Mouse (Mus musculus) T-cell, adult 66 days (primary cell): ENCODE results near the gene Olfr652. TPM values are rescaled to one million over a fixed set of nuclear protein-coding genes. Genes with fewer than 3 reads are reported as not detected.

Source experiments
- total RNA-seq, 2 experiments: library from RNA; stranded (reverse); gene quantifications; 3 replicates in 1 of 2; 4 replicates in 1 of 2; pipeline ENCODE4 v1.2.4; 2023

Gene Olfr652
- total RNA-seq: not detected

DNA sequence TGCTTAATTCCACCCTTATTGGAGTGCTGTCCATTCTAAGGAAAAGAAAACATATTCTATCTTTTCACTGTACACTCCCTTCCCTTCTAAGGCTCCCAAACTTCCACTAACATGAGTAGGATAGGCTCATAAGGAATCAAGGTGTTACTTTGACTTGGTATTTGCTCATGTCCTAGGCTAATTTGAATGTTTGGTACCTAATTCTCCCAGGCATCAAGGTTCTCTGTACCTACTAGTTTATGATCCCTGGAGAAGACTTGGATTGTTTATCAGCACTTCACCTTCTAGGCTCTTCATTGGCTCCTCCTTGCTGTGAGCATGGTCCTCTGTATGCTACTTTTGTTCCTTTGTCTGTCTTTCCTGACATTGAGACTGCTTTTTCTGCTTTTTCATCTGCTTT, at the start of gene Olfr652:
TSS of gene Olfr652 (plus strand) at position 301 of the 400 bp plus-strand sequence.

DNA sequence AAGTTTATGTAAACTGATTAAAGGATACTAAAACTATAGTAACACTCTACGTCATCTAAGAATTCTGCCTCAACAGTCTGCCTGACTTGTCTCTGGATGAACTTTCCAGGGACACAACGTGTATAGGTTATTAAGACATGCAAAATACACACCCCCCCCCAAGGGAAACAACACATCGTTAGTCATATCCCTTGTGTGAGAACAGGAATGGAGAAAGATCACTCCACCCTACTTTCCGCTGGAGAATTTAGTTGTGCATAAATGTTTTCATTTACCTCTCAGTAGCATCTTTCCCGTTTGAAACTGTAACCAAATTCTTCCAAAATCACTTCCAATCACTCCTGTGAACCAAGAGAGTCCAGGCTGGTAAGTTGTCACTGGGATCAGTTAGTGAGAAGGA, 10.9 kb upstream of the Olfr652 start, which contains the start of gene Olfr651:
TSS of gene Olfr651 (plus strand) at position 301 of the 400 bp plus-strand sequence.

GRCm38 (mm10) chr7:104577014-104577413, 16.3 kb downstream of the Olfr652 start, which contains the start of gene Olfr653:
Olfr653 (plus strand) TSS chr7:104577314.

DNA sequence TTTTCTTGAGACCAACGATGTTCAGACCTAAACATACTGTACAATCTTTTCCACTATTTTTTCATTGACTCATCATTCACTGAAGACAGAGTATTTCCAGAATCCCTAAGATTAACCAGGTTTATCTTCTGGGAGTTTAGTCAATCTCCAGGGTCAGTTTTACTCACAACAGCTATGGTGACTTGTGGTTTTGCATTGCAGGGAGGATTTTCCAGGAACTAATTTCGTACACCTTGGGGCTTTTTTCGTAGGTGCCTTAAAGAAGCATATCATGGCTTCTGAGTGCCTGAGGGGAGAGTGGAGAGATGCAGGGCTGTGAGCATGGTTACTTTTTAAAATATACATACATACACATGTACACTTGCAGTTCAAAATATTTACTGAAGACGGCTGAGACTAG, 26.0 kb downstream of the Olfr652 start, which contains the start of gene Olfr654:
TSS of gene Olfr654 (plus strand) at position 301 of the 400 bp plus-strand sequence.

GRCm38 (mm10) chr7:104601679-104602078, 41.0 kb downstream of the Olfr652 start, which contains the start of gene Olfr655:
Olfr655 (minus strand) TSS chr7:104601779.

DNA sequence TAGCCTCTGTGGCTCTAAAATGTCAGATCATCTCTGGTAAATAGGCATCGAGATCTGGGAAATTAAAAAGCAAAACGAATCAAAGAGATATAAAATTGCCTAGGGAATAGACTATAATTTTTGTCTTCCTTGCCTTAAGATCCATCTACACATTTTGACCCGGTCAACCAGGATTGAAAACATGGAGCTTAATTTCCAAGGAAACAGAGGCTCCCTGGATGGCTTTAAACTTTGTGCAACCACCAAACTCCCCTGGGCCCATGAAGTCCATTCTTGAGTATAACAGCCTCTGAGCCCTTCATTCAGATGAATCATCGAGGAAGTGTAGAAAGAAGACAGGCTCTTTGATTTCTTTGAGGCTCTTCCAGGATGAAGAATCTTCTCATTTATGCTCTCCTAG, 53.0 kb downstream of the Olfr652 start, which contains the start of gene Olfr656:
TSS of gene Olfr656 (plus strand) at position 301 of the 400 bp plus-strand sequence.

Other genes starting within 250 kb of the Olfr652 start
- gene Trim12a, start 245.4 kb upstream of the Olfr652 start, total RNA-seq: 100 to 1,000 TPM in 1 of 2 experiments, 10 to 100 TPM in 1; 98.4 to 109 TPM
- gene Trim34b, start 231.4 kb upstream of the Olfr652 start, total RNA-seq: 1 to 10 TPM; 2.4 to 2.7 TPM
- gene Trim12c, start 207.5 kb upstream of the Olfr652 start, total RNA-seq: 10 to 100 TPM; 43.4 to 51.9 TPM
- gene Trim30b, start 191.0 kb upstream of the Olfr652 start, total RNA-seq: under 1 TPM; 0.35 to 0.36 TPM
- 1 to 10 TPM; 3.1 to 4.3 TPM for gene Trim30c, start 160.1 kb upstream of the Olfr652 start, total RNA-seq
- 10 to 100 TPM; 66.0 to 74.1 TPM for gene Trim30a, start 95.7 kb upstream of the Olfr652 start, total RNA-seq
- gene Trim30d, start 53.1 kb upstream of the Olfr652 start, total RNA-seq: 10 to 100 TPM in 1 of 2 experiments, 1 to 10 TPM in 1; 8.6 to 10.6 TPM
- not detected for gene Olfr651, start 10.8 kb upstream of the Olfr652 start, total RNA-seq
- gene Olfr653, start 16.4 kb downstream of the Olfr652 start, total RNA-seq: not detected
- not detected for gene Olfr654, start 26.1 kb downstream of the Olfr652 start, total RNA-seq
- gene Olfr655, start 40.9 kb downstream of the Olfr652 start, total RNA-seq: under 1 TPM in 1 of 2 experiments, not detected in 1; 0.44 TPM
- gene Olfr656, start 53.1 kb downstream of the Olfr652 start, total RNA-seq: not detected
- gene Olfr657, start 63.9 kb downstream of the Olfr652 start, total RNA-seq: not detected
- gene Olfr658, start 86.4 kb downstream of the Olfr652 start, total RNA-seq: not detected
- not detected for gene Olfr659, start 105.9 kb downstream of the Olfr652 start, total RNA-seq
- gene Olfr661, start 125.6 kb downstream of the Olfr652 start, total RNA-seq: not detected
- gene Usp17le, start 216.6 kb downstream of the Olfr652 start, total RNA-seq: not detected